Mouse (Mus musculus): ENCODE results near the gene Ppif.

The Ppif gene

GRCm38 (mm10) chr14:25734736-25735716 lies 41.1 kb downstream of the Ppif start:
- in situ Hi-C loops (cut with MboI, MseI) = no loop called here

DNA sequence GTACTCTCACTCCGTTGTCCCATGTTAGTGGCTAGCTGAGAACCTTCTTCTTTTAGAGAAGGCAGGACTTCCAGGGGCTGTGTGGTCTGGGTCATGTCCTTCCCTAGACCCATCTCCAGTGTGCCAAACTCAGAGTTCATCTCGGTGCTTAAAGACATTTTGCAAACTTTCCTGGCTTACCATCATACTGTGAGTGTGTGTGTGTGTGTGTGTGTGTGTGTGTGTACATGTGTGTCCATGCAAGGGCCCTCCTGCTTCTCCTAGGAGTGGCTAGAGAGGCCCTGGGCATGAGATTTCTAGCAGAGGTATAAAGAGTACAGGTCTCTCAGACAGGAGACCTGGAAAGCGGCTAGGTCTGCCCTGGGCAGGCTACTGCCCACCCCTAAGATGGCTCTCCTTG lies 42.2 kb downstream of the Ppif start:
- in situ Hi-C loops (cut with MboI, MseI) = no loop called here

GRCm38 (mm10) chr14:25736589-25736988 lies 42.6 kb downstream of the Ppif start:
- in situ Hi-C loops (cut with MboI, MseI) = no loop called here

DNA sequence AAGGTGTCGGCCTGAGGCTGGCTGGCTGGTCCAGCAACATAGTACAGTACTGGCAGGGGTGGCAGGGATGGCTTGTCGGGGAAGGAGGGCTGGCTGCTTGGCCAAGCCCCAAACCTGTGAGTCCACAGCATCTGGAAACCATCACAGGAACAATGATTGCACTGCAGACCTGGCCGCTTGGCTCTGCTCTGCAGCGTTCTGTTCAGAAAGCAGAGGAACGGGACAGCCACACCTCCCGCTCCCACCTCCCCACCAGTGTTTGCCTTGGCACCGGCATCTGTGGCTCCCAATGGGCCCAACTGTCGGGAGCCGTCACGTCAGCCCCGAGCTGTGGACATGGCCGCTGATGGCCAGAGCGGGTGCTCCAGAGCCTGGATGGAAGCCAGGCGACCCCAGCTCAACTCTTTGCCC lies 44.6 kb downstream of the Ppif start:
- in situ Hi-C loops (cut with MboI, MseI) = no loop called here

GRCm38 (mm10) chr14:25739957-25740565 lies 46.1 kb downstream of the Ppif start:
- in situ Hi-C loops (cut with MboI, MseI) = no loop called here

DNA sequence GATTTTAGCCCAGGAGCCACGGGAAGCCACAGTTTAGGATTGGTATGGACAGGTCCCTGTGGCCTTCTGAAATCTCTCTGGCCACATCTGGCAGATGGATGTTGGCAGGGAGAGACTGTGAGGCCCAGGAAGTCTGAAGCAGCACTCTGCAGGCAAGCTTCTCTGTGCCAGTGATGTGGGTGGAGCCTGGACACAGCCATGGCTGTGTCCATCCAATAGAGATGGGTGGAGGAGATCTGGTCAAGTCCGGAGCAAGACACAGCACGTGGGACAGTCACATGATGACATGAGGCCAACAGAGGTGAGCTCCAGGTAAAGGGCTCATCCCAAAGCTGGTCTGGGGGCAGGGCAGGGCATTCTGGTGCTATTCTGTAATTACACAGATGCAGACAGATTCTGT lies 47.3 kb downstream of the Ppif start:
- in situ Hi-C loops (cut with MboI, MseI) = no loop called here

DNA sequence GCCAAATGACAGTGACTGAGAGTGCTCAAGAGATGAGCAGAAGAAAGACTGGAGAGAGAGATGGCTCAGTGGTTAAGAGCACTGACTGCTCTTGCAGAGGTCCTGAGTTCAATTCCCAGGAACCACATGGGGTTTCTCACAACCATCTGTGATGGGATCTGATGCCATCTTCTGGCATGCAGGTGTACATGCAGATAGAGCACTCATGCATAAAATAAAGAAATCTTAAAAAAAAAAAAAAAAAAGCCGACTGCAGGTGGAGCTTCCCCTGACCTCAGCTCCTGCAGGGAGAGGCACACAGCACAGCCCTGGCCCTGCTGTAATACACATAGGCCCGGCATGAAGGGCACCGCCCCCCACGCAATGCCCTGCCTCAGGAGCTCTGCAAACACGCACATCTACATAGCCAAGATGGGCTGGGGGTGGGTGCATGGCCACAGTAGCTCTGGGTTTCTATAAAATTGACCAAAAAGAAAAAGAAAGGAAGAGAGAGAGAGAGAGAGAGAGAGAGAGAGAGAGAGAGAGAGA lies 48.0 kb downstream of the Ppif start:
- in situ Hi-C loops (cut with MboI, MseI) = no loop called here

DNA sequence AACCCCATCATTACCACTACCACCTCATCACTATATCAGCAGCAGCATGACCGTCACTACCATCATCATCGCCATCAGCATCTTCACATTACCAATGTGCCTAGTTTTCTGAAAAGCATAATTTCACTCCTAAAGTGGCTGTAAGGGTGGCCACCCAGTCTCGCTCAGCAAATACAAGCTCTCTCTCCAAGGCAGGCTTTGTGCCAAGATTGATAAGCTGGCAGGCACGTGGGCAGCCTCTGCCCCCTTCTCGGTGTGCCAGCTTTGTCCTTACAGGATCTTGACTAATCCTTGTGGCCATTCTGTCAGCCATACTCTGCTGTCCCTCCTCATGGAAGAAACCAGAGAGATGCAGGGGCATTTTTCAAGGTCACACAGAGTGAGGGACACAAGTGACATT lies 49.0 kb downstream of the Ppif start:
- in situ Hi-C loops (cut with MboI, MseI) = no loop called here

- in situ Hi-C loops (cut with MboI, MseI) = no loop called here
Measured at GRCm38 (mm10) chr14:25745365-25746184, 51.6 kb downstream of the Ppif start.

- in situ Hi-C loops (cut with MboI, MseI) = no loop called here
Measured at GRCm38 (mm10) chr14:25746371-25746770, 52.4 kb downstream of the Ppif start.

DNA sequence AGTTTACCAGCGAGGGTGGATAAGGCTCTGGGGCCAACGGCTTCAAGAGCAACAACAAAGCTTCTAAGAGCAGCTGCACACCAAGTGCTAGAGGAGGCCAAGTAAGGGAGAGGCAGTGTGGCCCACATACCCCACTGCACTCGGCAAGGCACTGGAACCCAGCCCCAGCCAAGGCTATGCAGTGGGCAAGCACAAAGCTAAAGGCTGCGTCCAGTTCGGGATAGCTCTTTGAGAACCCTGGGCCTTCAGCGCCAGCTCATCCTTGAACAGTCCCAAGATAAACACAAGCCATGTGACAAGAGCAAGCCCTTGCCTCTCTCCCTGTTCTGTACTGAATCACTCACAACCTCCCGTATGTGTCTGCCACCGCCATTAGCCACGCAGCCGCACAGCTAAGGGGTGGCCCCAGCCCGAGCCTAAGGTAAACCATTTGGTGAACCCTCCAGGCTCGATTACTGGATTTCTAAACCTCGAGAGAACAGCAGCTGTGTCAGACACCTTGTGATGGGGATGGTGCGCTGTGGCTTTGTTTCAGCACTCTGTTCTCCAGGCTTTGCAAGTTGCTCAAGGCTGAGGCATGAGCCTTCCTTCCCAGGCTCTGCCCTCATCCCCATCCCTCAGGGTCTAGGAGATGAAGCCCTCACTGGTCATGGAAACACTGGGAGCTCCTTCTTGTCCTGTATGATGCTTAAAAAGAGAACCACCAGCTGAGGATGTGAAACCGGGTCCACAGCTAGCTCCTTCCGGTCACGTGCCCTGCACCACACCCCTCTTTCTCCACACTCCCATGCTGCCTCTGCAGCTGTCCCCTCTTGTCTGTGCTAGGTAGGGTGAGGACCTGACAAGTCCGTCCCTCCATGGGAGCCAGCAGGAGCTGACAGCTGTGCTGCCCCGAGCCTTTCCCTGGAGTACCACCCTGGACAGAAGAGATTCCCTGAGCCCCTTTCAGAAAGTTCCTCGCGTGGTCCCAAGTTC lies 53.3 kb downstream of the Ppif start:
- in situ Hi-C loops (cut with MboI, MseI) = no loop called here

GRCm38 (mm10) chr14:25747996-25748756 lies 54.2 kb downstream of the Ppif start:
- in situ Hi-C loops (cut with MboI, MseI) = no loop called here

- in situ Hi-C loops (cut with MboI, MseI) = no loop called here
Measured at GRCm38 (mm10) chr14:25749143-25749909, 55.4 kb downstream of the Ppif start.
